Mouse (Mus musculus) telencephalon, adult 2 months (tissue): ENCODE measurements around the gene Mrpl33.
A peak's percentile ranks its signal among the peaks of the same experiment; 100 is the strongest.

ENCODE experiments used
- DNase-seq: peaks from one replicate; pipeline ENCODE4 v3.0.0-alpha.2; 2011; ENCODE audit warnings: low read depth, low spot score

The Mrpl33 gene

GRCm38 (mm10) chr5:31636636-31637253 is 40.0 kb downstream of the Mrpl33 start:
- no peak for DNase-seq

GRCm38 (mm10) chr5:31640542-31640941 is 43.8 kb downstream of the Mrpl33 start:
- DNase-seq, result no peak

GRCm38 (mm10) chr5:31642300-31642699 is 45.6 kb downstream of the Mrpl33 start:
- DNase-seq, result no peak

- no peak for DNase-seq
These were observed 47.5 kb downstream of the Mrpl33 start for GRCm38 (mm10) chr5:31644272-31644671.

GRCm38 (mm10) chr5:31644847-31645246 is 48.1 kb downstream of the Mrpl33 start:
- DNase-seq, result peak; percentile 9

GRCm38 (mm10) chr5:31645798-31646197 is 49.1 kb downstream of the Mrpl33 start:
- DNase-seq, result no peak

GRCm38 (mm10) chr5:31646574-31646973 is 49.8 kb downstream of the Mrpl33 start:
- no peak for DNase-seq

GRCm38 (mm10) chr5:31647327-31647726 is 50.6 kb downstream of the Mrpl33 start:
- DNase-seq, result no peak

GRCm38 (mm10) chr5:31650518-31651288 is 54.0 kb downstream of the Mrpl33 start:
- DNase-seq, result no peak

- DNase-seq, result no peak
These were observed 59.0 kb downstream of the Mrpl33 start for GRCm38 (mm10) chr5:31655688-31656190.

- no peak for DNase-seq
These were observed 69.4 kb downstream of the Mrpl33 start for GRCm38 (mm10) chr5:31666176-31666575.

GRCm38 (mm10) chr5:31668325-31668968 is 71.7 kb downstream of the Mrpl33 start:
- no peak for DNase-seq

GRCm38 (mm10) chr5:31669984-31670383 is 73.2 kb downstream of the Mrpl33 start:
- DNase-seq, result no peak

GRCm38 (mm10) chr5:31671137-31671536 is 74.4 kb downstream of the Mrpl33 start:
- DNase-seq, result no peak

GRCm38 (mm10) chr5:31673431-31673830 is 76.7 kb downstream of the Mrpl33 start:
- no peak for DNase-seq

- DNase-seq, result no peak
These were observed 81.3 kb downstream of the Mrpl33 start for GRCm38 (mm10) chr5:31678000-31678399.

- no peak for DNase-seq
These were observed 83.4 kb downstream of the Mrpl33 start for GRCm38 (mm10) chr5:31680183-31680582.

GRCm38 (mm10) chr5:31682305-31682704 is 85.6 kb downstream of the Mrpl33 start:
- DNase-seq, result no peak

GRCm38 (mm10) chr5:31686040-31686439 is 89.3 kb downstream of the Mrpl33 start:
- DNase-seq, result no peak

- no peak for DNase-seq
These were observed 91.2 kb downstream of the Mrpl33 start for GRCm38 (mm10) chr5:31687972-31688371.

GRCm38 (mm10) chr5:31693191-31693590 is 96.5 kb downstream of the Mrpl33 start:
- no peak for DNase-seq

GRCm38 (mm10) chr5:31696971-31697643 is 100.4 kb downstream of the Mrpl33 start, which contains the start of gene Rbks:
Gene Rbks, minus strand, starts transcription at chr5:31697627.
- DNase-seq, result no peak
